Mouse (Mus musculus): ENCODE data around the gene AI661453.

DNA sequence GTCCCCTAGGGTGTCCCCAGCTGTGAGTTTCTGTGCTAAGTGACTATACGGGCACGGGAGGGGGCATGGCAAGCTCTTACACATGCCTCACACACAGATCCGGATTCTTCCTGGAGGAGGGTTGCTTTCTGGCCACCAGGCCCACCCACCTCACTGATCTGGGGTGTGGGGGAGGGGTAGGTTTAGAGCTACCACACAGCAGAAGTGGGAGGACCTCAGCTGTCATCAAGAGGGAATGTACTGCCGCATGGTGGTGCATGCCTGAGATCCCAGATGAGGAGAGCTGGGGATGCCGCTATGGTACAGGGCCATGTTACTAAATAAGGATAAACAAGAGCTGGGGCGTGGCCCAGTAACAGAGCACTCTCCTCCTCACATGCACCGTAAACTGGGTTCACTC lies 13.8 kb downstream of the AI661453 start:
- TF ChIP-seq POLR2A (IDR thresholded peaks at IDR 0.05; ENCODE audit: borderline replicate concordance, low read depth, low read length), result no peak
- TF ChIP-seq CTCF (IDR thresholded peaks at IDR 0.05; ENCODE audit: low read depth, low read length), result no peak

Measured in bone marrow macrophage, adult 2 months (primary cell).